Mouse (Mus musculus) forebrain, embryonic 16.5 days (tissue): Measurements from ENCODE around the gene Tex33. TPM values are rescaled to one million over a fixed set of nuclear protein-coding genes. Genes with fewer than 3 reads are reported as not detected.

Experiments used
- ATAC-seq: fragments of 200-750 bp; cut with Nextera tagmentation; 2 replicates; pipeline ENCODE4 v1.8.0; 2017; ENCODE audit warnings: mild to moderate bottlenecking, moderate library complexity
- H3K27ac ChIP-seq: fragments of 300-500 bp; sonication (generic); 2 replicates; pipeline ENCODE4 v1.5.1; 2014; ENCODE audit warnings: low read length, control low read depth
- H3K27me3 ChIP-seq: fragments of 300-500 bp; sonication (generic); replicated peaks from 2 replicates; pipeline ENCODE4 v1.6.1; 2014; ENCODE audit warnings: low read length; ENCODE audit not compliant: control insufficient read depth, insufficient read depth
- H3K36me3 ChIP-seq: fragments of 300-500 bp; sonication (generic); 2 replicates; pipeline ENCODE4 v1.6.1; 2014; ENCODE audit not compliant: control insufficient read depth, insufficient read depth
- H3K4me1 ChIP-seq: fragments of 300-500 bp; sonication (generic); replicated peaks from 2 replicates; pipeline ENCODE4 v1.6.1; 2014; ENCODE audit warnings: low read length; ENCODE audit not compliant: control insufficient read depth, insufficient read depth
- H3K4me2 ChIP-seq: fragments of 300-500 bp; sonication (generic); 2 replicates; pipeline ENCODE4 v1.6.1; 2014; ENCODE audit warnings: mild to moderate bottlenecking, low read length, control low read depth
- H3K4me3 ChIP-seq: fragments of 300-500 bp; sonication (generic); replicated peaks from 2 replicates; pipeline ENCODE4 v1.5.1; 2014; ENCODE audit warnings: mild to moderate bottlenecking, low read length, control low read depth
- H3K9ac ChIP-seq: fragments of 300-500 bp; sonication (generic); replicated peaks from 2 replicates; pipeline ENCODE4 v1.6.1; 2014; ENCODE audit warnings: low read depth, low read length, control low read depth
- H3K9me3 ChIP-seq: fragments of 300-500 bp; sonication (generic); 2 replicates; pipeline ENCODE4 v1.6.1; 2016; ENCODE audit warnings: low read length; ENCODE audit not compliant: control insufficient read depth
- WGBS: fragments of 180-500 bp; shearing (Covaris S2); extraction: QIAGEN DNeasy Blood & Tissue Kit; methylation state at CpG from one replicate; pipeline ENCODE4 v1.1.7; 2014; 5-methylcytosine and 5-hydroxymethylcytosine counted together
- polyA plus RNA-seq: library from polyadenylated mRNA; unstranded; fragments of >200 nt; fragmentation: Nextera tagmentation; extraction: Ambion mirVana; gene quantifications from 2 replicates; pipeline ENCODE4 v1.2.1, GENCODE M21; 2015

The Tex33 gene
- polyA plus RNA-seq, 1 experiment from 2014 or later = not detected

DNA sequence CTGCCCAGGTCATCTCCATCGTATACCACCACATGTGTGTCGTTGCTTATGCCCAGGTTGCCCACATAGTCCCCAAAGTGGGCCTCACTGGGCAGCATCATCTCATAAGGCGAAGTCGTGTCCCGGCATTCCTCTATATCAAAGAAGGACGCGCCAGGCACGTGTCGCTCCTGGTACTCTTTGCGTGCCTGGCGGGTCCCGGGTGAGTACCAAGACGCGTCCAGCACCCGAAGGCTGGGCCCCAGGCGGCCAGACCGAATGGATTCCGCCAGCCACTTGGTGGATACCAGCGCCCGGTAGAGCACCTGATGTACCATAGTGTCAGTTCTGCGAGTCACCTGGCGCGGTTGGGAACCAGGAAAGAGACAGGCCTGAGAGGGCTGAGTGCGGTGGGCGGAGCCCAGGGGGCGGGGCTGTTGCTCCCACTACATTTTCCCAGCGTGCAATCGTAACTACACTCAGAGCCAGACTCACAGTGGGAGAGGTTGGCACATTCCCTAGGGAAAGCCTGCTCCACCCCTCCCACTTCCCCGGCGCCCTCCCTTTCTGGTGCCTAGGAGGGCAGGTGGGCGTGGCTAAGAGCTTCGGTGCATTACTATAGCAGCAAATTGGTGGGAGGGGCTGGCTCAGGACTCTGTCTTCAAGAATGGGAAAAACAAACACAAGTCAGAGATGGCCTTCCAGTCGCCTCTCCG, 10.0 kb upstream of the Tex33 start, which contains the start of gene Tst:
TSS of gene Tst (minus strand) at position 391 of the 695 bp plus-strand sequence.
- Histone ChIP-seq H3K27ac (peak within 1 kb of the TSS; percentile 97), H3K4me3 (peak within 1 kb of the TSS; percentile 86), H3K36me3 (no peaks in the 10 kb centered on the region), H3K9ac (peak within 1 kb of the TSS; percentile 90), H3K9me3 (no peaks in the 10 kb centered on the region), H3K27me3 (peaks cover 22% of the 10 kb centered on the region), H3K4me1 (peaks cover 57% of the 10 kb centered on the region), H3K4me2 (peak within 1 kb of the TSS; percentile 93)
- peak; percentile 73 for ATAC-seq
- WGBS = 1% methylated on average over 34 of the region's 34 CpGs

DNA sequence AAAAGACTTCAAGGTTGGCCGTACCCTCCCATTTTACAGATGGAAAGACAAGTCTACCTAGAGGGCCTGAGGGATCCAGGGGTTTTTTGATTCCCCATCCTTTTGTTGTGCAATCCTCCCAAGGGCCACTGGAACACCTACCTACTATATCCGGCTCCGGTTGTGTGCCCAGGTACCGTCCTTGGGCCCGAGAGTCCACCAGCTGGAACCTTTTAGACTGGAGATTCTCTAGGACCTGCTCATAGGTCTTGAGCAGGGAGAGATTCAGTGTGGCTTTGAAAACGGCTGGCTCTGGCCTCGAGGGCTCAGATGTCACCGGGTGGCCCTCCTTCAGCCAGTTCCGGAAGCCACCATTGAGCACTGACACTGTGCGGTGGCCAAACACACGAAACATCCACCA, 9.4 kb upstream of the Tex33 start:
- Histone ChIP-seq H3K4me2 (peak overlapping the region; percentile 93), H3K9me3 (no peaks in the 10 kb centered on the region), H3K9ac (peak overlapping the region; percentile 90), H3K36me3 (no peaks in the 10 kb centered on the region), H3K27me3 (peaks cover 16% of the 10 kb centered on the region), H3K4me1 (peaks cover 52% of the 10 kb centered on the region), H3K27ac (no peak overlapping the region), H3K4me3 (peak overlapping the region; percentile 86)
- no peak for ATAC-seq
- WGBS = 50% methylated on average over 11 of the region's 11 CpGs

DNA sequence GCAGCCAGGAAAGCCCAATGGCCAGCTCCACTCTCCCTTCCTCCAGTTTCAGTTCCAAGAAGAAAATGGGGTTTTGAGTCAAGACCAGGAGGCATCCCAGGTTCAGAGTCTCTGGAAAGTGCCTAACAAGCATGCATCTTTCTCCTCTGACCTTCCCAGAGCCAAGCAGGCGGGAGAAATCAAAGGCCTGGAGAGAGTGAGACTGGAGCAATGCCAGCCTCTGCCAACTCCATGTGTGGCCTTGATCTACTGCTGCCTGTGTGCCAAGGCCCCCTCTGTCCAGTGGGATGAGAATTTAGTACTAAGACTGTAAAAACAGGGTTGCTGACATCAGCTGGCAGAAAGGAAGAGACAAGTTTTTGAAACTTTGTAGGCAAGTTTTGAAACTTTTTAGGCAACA, 8.2 kb upstream of the Tex33 start:
- Histone ChIP-seq H3K27ac (peak overlapping the region; percentile 35; the same call in 1 of the 2 replicates), H3K27me3 (peaks cover 7% of the 10 kb centered on the region), H3K4me2 (peak overlapping the region; percentile 6; the same call in 1 of the 2 replicates), H3K9me3 (no peaks in the 10 kb centered on the region), H3K4me3 (no peak overlapping the region), H3K4me1 (peaks cover 46% of the 10 kb centered on the region), H3K36me3 (no peaks in the 10 kb centered on the region), H3K9ac (no peak overlapping the region)
- 13% methylated on average over 1 of the region's 1 CpGs for WGBS
- ATAC-seq = no peak

DNA sequence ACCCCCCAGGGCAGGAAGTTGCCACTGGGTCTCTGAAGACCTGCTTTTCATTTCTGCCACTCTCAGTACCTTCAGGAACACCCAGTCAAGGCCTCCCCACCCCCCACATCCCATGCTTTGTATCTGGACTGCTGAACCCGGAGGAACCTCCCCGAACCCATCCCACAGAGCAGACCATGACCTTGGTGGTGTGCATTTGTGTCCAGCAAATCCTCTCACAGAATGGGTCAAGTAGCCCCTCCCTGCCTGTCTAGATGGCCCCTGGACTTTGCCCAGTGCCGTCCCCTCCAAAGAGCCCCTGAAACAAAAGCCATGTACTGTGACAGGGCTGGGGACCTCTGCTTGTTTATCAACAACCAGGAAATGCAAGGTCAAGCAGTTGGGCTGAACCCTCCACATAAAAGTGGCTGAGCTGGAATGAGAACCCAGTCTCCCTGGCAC, 7.6 kb upstream of the Tex33 start:
- no peaks in the 10 kb centered on the region for H3K9me3 ChIP-seq
- peak overlapping the region; percentile 35 for H3K27ac ChIP-seq
- H3K4me1 ChIP-seq = peaks cover 46% of the 10 kb centered on the region
- H3K27me3 ChIP-seq = peaks cover 3% of the 10 kb centered on the region; the same call in 1 of the 2 replicates
- H3K4me2 ChIP-seq = 0 out of 2 replicates have a peak overlapping the region, but pooled peaks have one; percentile 12
- 48% methylated on average over 3 of the region's 3 CpGs for WGBS
- H3K9ac ChIP-seq = peak overlapping the region; percentile 16; the same call in 1 of the 2 replicates
- H3K4me3 ChIP-seq = no peak overlapping the region
- no peaks in the 10 kb centered on the region for H3K36me3 ChIP-seq
- ATAC-seq = no peak

DNA sequence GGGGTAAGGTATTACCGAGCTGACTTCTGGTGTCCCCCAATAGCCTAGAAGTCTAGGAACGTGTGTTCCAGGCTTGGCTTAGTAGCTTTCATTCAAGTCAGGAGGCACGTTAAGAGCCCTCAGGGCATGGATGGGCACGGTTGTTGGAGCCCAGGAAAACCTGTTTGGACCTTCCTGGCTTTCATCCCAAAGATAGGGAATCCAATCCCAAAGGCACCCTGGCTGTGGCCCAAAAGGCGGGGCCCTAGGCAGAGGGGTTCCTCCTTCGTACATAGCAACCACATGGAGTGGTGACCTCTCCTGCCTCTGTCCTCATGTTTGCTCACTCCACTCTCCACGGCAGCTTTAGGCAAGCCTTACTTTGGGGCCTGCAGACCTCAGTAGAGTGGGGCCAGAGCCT, 6.7 kb upstream of the Tex33 start:
- Histone ChIP-seq H3K4me2 (no peak overlapping the region), H3K36me3 (no peaks in the 10 kb centered on the region), H3K4me3 (no peak overlapping the region), H3K9me3 (no peaks in the 10 kb centered on the region), H3K4me1 (peaks cover 43% of the 10 kb centered on the region), H3K27ac (no peak overlapping the region), H3K9ac (no peak overlapping the region), H3K27me3 (no peaks in the 10 kb centered on the region)
- no peak for ATAC-seq
- WGBS = 73% methylated on average over 7 of the region's 7 CpGs

DNA sequence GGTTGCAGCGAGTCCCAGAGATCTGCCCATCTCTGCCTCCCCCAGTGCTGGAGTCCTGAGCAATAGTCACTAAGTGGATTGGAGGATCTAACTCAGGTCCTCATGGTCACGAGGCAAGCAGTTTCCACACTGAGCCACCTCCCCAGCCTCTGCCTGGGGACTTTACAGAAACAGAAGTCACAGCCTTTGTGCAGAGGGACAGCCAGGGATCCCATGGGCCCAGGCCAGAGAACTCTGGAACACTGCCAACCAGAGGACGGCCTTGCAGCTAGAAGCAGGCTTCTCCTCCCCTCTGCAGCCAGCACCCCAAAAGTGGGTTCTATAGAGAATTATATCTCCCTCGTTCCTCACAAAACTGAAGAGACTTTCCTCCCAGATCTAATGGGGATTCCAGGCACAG, 6.2 kb upstream of the Tex33 start:
- ATAC-seq = no peak
- WGBS = 44% methylated on average over 4 of the region's 4 CpGs

DNA sequence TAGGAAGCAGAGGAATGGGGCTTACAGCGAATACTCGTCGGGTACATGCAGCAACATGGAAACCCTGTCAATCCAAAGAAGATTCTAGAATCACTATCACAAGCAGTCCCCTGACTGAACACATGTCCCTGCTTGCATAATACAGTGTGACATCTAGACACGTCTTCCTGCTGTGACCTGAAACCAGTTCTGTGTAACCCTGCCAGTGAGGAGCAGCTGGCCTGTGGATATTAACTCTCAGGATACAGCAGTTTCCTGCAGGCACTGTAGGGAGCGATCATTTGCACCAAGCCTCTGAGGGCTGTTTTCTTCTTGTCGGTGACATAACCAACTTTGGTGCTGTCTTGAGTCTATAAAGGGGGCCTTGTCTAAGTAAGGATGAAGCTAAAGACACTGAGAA, 5.6 kb upstream of the Tex33 start:
- H3K4me2 ChIP-seq = no peak overlapping the region
- no peak for ATAC-seq

More for the DNA sequence above, 6.2 kb upstream of the Tex33 start:
- Histone ChIP-seq H3K9me3 (no peaks in the 10 kb centered on the region), H3K27me3 (no peaks in the 10 kb centered on the region), H3K27ac (no peak overlapping the region), H3K9ac (no peak overlapping the region), H3K4me3 (no peak overlapping the region), H3K36me3 (no peaks in the 10 kb centered on the region), H3K4me1 (peaks cover 38% of the 10 kb centered on the region), H3K4me2 (no peak overlapping the region)

DNA sequence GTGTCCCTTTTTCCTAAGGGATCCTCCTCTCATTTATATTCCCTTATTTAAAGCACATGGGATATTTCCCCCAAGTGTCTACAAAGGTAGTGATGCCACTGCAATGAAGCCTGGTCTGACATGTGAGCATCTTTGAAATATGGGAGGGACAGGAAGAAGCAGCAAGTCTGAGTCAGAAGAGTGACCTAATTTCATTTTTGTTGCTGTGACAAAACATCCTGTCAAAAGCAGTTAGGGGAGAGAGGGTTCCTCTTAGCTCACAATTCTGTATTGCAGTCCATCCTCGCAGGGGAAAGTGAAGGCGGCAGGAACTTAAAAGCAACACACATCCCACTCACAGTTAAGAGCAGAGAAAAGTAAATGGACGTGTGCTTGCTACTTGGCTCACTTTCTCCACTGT, 4.9 kb downstream of the Tex33 start:
- Histone ChIP-seq H3K9me3 (no peaks in the 10 kb centered on the region), H3K4me3 (no peak overlapping the region), H3K27me3 (no peaks in the 10 kb centered on the region), H3K36me3 (no peaks in the 10 kb centered on the region), H3K9ac (no peak overlapping the region), H3K4me2 (no peak overlapping the region), H3K4me1 (no peaks in the 10 kb centered on the region), H3K27ac (no peak overlapping the region)
- ATAC-seq = no peak
- 83% methylated on average over 3 of the region's 3 CpGs for WGBS

More for the DNA sequence above, 5.6 kb upstream of the Tex33 start:
- Histone ChIP-seq H3K9me3 (no peaks in the 10 kb centered on the region), H3K27ac (no peak overlapping the region), H3K4me3 (no peak overlapping the region), H3K9ac (no peak overlapping the region), H3K27me3 (no peaks in the 10 kb centered on the region), H3K36me3 (no peaks in the 10 kb centered on the region), H3K4me1 (peaks cover 37% of the 10 kb centered on the region)
- 80% methylated on average over 6 of the region's 6 CpGs for WGBS

DNA sequence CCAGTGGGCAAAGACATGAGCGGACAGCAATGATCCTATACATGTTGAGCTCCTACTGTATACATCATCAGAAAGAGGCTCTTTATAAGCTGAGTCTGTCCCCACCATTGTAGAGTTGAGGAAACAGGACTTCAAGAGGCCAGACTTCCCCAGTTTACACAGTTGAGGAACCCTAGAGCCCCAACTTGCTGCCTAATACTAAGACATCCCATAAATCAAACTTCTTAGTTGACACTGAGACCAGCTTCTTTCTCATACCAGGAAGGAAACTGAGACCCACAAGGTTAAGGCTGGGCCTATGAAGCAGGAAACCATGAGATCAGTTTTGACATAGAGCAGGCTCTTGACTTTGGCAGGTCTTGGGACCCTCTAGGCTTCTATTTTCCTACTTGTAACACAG, 10.1 kb downstream of the Tex33 start:
- Histone ChIP-seq H3K9ac (no peak overlapping the region), H3K4me1 (peaks cover 10% of the 10 kb centered on the region), H3K36me3 (no peaks in the 10 kb centered on the region), H3K4me3 (no peak overlapping the region), H3K27ac (no peak overlapping the region), H3K4me2 (no peak overlapping the region), H3K9me3 (no peaks in the 10 kb centered on the region), H3K27me3 (no peaks in the 10 kb centered on the region)
- no peak for ATAC-seq
- 82% methylated on average over 1 of the region's 1 CpGs for WGBS
